Mouse (Mus musculus): Measurements from ENCODE around the gene Prkd3.
A peak's percentile ranks its signal among the peaks of the same experiment; 100 is the strongest.

Prkd3 gene

GRCm38 (mm10) chr17:78935857-78936256, 84.8 kb downstream of the Prkd3 start:
- DNase-seq = no peak

GRCm38 (mm10) chr17:78917696-78918095, 102.9 kb downstream of the Prkd3 start:
- no peak for DNase-seq

- no peak for DNase-seq
These were observed 103.7 kb downstream of the Prkd3 start for GRCm38 (mm10) chr17:78916899-78917298.

- DNase-seq = peak; percentile 88 to 92
These were observed 104.2 kb downstream of the Prkd3 start, which contains the start of gene Cebpzos for GRCm38 (mm10) chr17:78916369-78916813. Gene Cebpzos, plus strand, starts transcription at chr17:78916500.

- DNase-seq = no peak
These were observed 104.8 kb downstream of the Prkd3 start for GRCm38 (mm10) chr17:78915772-78916171.

GRCm38 (mm10) chr17:78913921-78914320, 106.7 kb downstream of the Prkd3 start:
- DNase-seq = no peak

GRCm38 (mm10) chr17:78912861-78913281, 107.7 kb downstream of the Prkd3 start:
- DNase-seq = peak; percentile 44 to 57

GRCm38 (mm10) chr17:78909374-78909773, 111.2 kb downstream of the Prkd3 start:
- DNase-seq = no peak

- no peak for DNase-seq
These were observed 113.7 kb downstream of the Prkd3 start, which contains the start of gene Sult6b1 for GRCm38 (mm10) chr17:78906892-78907291. Gene Sult6b1, minus strand, starts transcription at chr17:78906992.

GRCm38 (mm10) chr17:78903158-78903557, 117.5 kb downstream of the Prkd3 start:
- no peak for DNase-seq

Data from kidney, postnatal 4 days (tissue).